Mouse (Mus musculus): Measurements from ENCODE around the gene Nmt2.

Gene Nmt2

DNA sequence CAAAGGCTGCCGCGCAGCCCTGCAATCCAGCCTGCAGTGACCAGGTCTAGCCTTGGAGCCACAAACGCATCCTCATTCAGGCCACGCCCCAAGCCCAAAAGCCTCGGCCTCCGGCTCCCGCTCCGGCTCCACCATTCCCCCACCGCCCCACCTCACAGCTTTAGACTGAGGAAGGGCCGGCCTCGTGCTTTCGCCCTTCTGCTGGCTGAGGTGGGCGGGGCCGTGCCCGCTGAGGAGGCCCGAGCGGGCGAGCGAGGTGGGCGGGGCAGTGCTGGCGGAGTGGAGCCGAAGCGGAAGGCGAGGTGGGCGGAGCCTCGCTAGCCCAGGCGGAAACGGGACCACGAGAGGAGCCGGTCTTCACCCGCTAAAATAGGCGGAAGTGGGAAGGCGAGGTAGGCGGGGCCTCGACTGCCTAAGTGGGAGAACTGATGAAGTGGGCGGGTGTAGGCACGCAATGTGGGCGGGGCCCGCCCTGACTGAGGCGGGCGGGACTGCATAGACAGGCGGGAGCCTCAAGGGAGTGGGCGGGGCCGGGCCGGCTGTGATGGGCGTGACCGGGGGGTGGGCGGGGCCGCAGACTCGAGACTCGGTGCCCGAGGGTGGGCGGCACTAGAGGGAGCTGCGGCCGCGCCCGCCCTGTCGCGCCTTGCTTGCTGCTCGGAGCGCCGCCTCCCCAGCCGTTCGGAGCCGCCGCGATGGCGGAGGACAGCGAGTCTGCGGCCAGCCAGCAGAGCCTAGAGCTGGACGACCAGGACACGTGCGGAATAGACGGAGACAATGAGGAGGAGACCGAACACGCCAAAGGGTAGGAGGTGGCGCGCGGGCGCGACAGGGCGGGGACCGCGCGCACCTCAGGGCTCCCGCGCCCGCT, at the start of gene Nmt2:
Gene Nmt2, plus strand, starts transcription at position 611 of the 871 bp plus-strand sequence.
- peak; percentile 100 for DNase-seq (ENCODE audit: low spot score)

DNA sequence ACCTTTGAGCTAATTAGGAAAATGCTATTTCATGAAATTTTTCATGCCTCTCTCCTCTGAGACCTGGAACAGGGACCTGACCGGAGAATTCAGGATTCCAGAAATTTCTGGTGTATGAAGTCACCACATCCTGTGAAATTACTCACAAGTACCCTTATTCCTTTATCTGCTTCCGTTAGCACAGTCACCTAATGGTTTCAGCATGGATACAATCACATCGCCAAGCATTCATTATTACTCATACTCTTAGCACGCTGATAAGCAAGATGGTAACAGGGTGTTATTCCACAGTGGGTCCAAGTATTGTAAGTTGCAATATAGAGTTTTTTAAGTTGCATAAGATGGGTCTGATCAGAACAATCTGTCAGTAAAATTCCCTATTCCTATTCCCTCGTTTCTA, 44.8 kb upstream of the Nmt2 start:
- no peak for DNase-seq (ENCODE audit: low spot score)

DNA sequence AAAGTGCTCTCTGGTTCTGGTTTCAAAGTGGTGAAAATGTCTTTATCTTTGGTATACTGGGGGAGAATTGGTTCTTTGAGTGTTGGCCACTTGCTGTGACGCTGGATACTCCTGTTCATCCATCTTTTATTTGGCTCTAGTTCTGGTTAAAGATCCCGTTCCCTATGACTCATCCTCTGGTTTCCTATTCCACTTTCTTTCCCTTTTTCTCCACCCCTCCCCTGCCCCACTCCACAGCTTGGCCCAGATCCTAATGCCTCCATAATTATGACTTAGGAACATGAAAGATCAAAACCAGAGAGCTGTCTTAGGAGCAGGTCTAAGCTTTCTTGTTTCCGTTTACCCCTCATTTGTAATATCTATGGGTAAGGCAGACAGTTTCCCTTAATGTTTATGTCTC, 39.8 kb upstream of the Nmt2 start:
- DNase-seq (ENCODE audit: low spot score) = no peak

DNA sequence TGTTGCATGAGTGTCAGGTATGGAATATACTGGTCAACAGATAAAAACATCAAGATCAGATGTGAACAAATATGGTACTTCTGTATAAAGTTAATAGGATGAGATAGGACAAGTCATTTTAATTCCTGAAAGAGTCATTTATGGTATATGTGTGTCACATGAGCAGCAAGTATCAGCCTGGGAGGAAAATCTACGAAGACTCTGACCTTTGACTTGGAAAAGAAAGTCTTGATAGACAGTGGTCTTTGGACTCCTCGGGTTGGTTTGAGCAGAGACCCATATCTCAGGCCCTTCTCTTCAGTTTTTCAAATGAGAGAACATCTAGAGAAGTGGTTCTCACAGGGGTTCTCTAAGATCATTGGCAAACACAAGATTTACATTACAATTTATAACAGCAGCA, 32.7 kb upstream of the Nmt2 start:
- no peak for DNase-seq (ENCODE audit: low spot score)

DNA sequence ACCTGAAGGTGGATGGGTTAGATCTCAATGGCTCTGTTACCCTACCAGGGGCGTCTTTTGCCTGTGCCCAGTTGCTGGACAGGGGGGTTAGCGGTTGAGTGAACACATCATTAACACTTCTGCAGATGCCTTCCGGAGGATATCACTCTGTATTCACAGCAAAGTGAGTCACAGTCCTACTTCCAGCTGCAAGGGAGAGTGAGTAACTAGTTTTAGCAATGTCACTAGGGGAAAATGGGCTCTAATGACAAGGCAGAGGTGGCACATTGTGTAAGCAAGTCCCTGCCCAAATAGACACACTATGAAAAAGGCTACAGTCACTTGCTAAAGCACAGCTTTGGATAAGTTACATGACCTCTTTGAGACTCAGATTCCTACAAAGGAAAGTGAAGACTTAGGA, 17.5 kb upstream of the Nmt2 start:
- no peak for DNase-seq (ENCODE audit: low spot score)

DNA sequence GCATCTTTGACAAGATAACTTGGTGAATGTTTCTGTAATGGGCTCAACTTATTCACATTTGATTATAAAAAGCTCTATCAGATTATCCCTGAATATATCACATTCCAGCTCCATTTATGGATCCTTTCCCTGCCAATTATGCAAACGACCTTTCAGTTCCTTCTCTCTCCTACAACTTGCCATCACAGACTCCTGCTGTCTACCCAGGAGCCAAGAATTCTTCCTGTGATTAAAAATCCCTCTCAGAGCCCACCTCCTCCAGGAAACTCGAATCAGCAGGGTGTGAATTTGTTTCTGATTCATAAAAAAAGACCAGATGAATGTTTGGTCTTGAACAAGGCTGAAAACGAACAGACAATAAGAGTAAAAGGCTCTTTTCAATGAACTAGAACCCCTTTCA, 16.1 kb upstream of the Nmt2 start:
- no peak for DNase-seq (ENCODE audit: low spot score)

DNA sequence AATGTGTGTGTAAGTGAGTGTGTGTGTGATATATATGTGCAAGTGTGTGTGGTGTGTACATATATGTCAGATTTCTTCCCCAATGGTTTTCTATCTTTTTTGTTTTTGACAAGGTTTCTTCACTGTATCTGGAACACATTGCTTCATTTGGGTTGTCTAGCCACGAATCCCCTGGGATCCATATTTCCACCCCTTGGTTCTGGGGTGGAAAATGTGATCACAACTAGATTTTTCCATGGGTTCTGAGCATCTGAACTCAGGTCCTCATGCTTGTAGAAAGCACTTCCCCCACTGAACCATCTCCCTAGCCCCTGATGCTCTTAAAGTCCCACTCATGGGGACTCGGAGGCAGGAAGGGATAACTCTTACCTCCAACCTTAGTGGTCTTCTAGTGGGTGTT, 10.7 kb upstream of the Nmt2 start:
- no peak for DNase-seq (ENCODE audit: low spot score)

DNA sequence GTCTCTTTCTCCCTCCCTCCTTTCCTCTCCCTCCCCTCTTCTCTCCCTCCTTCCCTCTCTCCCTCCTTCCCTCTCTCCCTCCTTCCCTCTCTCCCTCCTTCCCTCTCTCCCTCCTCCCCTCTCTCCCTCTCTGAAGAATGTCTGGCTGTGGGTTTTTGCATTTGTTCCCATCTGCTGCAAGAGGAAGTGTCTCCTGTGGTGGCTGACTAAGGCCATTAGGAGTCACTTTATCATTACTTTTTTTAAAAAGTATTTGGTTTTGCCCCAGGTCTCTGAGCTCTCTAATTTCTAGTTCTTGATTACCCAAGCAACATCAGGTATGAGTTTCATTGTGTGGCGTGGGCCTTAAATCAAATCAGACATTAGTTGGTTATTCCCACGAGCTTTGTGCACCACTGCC, 7.9 kb upstream of the Nmt2 start:
- DNase-seq (ENCODE audit: low spot score) = no peak

DNA sequence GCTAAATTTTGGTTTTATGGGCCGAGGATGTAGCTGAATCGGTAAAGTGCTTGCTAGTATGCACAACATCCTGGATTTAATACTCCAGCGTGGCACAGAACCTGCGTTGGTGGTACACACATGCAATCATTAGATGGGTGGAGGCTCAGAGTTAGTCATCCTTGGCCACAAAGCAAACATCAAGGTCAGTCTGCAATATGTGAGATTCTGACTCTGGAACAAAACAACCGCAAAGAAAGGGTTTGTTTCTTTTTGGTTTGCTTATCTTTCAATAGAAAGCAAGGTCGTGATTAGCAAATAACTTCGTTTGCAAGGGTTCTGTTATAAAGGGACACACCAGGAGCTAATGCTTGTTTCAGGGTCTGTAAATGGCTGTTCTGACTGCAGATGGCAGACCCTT, 6.5 kb upstream of the Nmt2 start:
- no peak for DNase-seq (ENCODE audit: low spot score)

DNA sequence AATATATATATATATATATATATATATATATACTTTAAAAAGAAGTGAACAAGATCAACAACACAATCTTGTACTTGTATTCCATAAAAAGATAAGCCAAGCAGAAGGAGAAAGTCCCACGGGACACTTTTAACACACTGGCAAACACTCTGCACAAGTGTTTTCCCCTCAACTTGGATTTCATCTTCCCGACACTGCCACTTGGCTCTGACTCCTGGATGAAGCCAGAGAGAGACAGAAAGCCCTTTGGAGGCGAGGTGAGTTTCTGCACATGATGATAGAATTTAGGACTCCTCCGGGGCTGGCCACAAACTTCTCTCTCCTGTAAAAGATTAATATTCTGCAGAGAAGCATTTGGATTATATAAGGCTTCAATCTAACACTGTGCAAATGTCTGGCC, 2.7 kb upstream of the Nmt2 start:
- no peak for DNase-seq (ENCODE audit: low spot score)

DNA sequence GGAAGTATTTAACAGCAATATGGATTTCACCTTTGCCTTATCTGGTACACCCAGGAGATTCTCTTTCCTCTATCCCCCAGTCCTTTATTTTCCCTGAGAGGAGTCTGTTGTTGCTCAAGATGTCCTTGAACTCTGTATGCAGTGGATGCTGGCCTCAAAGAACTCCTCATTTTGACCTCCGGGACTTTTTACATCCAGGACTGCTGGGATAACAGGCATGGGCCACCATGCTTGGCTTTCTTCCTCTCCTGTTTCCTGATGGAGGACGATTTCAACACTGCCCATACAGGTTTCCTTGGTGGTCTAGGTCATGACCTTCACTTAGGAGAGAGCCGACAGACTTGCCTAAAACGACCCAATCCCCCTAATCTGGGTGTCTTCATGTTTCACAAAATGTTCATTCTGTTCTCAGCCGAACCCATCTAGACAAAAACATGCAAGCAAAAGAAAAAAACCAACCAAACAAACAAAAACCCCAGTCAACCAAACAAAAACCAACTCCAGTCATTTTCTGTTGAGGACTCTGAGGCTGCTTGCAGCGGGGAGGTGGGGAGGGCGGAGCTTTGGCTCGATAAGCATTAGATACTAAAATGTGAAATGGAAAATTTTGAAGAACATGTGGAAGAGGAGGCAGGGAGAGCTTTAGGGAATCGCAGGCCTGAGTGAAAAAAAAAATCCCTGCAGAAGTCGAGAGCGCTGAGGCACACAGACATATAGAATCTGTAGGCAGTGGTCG, 978 bp upstream of the Nmt2 start:
- peak; percentile 15 for DNase-seq (ENCODE audit: low spot score)

DNA sequence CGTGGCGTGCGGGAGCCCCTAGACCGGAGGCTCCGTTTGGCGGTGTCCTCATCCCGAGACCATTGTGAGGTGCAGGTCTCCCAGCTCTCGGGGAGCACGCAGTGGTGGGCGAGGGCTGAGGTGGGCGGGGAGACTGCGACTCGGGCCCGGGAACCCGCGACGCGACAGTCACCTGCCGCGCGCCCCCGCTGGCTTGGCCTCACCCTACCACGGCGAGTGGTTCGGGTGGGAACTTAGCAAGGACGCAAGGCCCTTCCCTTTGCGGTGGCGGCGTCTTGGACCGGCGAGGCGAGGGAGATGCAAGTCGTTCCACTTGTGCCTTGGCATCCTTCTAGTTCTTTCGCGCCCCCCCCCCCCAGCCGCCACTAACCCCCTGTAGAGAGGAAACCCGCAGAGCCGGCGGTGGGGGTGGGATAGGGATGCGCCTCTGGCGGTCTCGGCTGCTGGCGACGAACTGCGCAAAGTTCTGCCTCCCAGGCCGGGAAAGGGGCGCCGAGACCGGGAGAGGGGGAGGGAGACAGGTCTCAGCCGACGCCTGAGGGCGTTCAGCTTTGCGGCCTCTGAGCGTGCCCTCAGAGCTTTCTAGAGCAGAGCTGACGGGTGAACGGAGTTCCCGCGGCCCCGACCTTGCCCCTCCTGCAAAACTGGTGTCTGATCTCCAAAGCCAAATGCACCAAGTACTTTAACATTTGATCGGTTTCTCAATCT, 615 bp downstream of the Nmt2 start:
- DNase-seq (ENCODE audit: low spot score) = peak; percentile 72

DNA sequence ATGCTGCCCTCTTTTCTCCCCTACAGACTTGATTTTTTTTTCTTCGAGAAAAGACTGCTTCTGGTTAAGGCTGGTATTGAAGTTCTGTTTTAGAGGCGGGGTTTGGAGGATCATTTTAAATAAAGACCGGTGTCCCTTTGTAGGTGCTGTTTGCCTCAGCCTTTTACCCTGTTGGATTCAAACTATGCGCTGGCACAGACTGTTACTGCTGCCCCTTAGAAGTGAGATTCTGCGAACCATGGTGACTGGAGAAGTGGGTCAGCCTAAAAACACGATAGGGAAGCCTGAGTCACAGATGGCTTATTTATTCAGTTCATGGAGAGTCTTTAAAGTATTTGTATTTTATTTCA, 1.1 kb downstream of the Nmt2 start:
- peak; percentile 11 for DNase-seq (ENCODE audit: low spot score)

DNA sequence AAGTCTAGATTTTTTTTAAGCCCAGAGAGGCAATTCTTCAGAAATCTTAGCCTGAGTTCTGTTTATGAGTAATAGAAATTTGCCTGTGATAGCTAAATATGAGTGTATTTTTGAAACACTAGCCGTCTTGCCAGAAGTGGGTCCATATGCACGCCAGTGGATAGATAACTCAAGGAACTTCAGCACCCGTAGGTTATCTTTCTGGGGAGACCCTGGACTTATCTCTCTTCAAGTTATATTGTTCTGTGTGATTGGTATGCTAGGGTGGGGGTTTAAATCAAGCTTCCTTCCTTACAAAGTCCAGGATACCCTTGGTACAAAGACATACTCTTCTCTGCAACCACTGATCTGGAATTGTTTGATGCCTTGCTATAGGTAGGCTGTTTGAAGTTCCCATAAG, 1.7 kb downstream of the Nmt2 start:
- no peak for DNase-seq (ENCODE audit: low spot score)

DNA sequence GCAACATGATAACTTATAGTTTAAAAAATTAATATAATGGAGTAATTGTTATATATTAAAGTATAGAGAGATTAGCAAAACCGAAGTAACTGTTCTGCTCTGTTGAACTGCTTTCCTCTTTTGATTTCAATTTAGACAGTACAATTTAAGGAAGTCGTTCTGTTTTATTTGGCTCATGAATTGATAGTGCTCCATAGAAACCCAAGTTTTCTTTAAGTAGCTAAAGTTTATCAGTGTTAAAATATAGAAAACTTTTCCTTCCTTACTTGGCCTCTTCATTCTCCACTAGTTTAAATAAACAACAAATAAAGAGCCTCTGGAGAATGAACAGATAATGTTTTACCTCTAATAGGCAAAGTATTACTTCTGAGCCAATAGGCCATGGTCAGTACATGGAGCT, 2.2 kb downstream of the Nmt2 start:
- no peak for DNase-seq (ENCODE audit: low spot score)

DNA sequence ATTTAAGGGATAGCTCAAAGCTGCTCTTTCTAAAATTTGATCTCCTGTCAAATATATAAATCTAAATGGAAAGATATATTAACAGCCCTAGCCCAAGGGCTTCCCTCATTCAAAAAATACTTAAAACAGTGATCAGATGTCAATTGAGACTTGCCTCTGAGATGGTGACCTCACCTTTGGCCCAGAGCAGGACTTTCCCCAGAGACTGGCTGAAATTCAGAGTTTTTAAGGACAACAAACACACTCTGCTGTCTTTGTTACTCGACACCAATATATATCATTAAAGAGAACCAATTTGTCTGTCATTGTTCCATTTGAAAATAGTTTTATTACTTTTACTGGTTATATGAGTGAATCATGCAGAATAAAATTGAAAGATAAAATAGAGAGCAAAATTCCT, 5.6 kb downstream of the Nmt2 start:
- no peak for DNase-seq (ENCODE audit: low spot score)

DNA sequence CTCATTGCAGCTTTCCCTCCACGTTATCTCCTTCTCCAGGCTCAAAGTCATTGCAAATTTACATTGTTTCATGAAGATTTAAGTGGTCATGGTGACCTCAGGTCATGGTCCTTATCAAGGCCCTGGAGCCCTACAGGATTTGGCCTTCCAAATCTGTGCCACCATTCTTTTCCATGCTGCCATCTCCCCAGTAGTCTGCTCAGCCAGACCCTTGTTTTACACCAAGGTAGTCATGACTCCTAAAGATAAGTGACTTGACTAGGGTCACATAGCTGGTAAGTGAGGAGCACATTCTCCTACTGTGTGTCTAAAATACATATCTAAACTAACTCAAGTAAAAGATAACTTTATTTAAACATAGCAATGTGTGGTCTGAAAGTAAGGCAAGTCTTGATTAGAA, 8.2 kb downstream of the Nmt2 start:
- no peak for DNase-seq (ENCODE audit: low spot score)

DNA sequence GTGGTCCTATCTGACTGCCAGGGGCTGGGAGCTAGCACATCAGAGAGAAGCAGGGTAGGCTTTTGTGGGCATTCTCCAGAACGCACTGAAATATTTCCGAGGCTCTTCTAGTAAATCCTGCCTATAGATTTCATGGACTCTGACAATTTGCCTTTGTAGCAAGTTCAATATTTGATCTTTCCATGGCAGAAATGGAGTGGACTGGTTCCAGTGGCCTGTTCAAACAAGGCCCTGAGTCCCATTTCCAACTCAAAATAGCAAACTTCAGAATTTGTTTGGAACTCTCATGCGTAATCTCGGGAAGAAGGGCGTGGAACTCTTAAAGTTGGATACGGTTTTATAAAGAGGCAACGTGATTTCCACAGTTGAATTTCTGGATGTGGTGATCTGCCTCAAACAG, 11.8 kb downstream of the Nmt2 start:
- no peak for DNase-seq (ENCODE audit: low spot score)

DNA sequence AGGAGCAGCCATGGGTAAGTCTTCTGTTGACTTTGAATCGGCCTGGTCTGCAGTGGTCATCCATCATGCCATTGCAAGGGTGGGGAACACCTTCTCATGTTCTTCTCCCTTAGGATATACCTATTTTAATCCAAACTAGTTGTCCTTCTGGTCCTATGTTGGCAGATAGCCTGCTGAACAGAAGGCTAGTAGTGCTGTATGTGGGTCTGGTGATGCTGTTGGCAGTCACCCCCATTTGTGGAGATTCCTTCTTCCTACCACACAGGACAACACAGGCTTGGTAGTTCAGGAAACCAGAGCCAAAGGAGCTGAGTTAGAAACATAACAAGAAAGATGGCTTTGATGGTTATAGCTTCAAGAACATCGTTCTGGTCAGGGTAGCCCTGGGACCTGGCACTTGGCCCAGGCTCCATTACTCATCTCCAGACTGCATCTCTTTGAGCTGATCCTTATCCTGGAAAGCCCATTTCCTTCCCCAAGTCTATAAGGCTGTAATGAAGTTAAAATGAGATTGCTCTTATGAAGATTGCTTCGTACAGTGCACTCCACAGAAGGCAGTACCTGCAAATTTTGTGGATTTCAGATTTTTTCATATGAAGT, 21.5 kb downstream of the Nmt2 start:
- no peak for DNase-seq (ENCODE audit: low spot score)

DNA sequence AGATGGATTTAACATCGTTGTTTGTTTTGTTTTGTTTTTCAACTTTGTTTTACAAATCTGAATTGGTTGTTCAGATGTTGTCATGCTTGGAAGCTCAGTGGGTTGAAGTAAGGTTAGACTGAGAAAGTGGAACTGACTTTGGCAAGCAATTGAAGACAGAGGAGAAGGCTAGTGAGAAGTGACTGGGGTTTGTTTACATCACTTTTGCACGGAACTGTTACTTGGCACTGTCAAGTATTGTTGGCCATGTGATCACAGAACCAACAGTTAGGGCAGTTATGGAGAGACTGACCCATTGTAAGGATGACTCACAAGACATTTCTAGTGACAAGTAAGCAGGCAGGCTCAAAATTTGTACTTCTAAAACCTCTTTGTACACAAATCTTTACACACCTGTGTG, 39.1 kb downstream of the Nmt2 start:
- no peak for DNase-seq (ENCODE audit: low spot score)

DNA sequence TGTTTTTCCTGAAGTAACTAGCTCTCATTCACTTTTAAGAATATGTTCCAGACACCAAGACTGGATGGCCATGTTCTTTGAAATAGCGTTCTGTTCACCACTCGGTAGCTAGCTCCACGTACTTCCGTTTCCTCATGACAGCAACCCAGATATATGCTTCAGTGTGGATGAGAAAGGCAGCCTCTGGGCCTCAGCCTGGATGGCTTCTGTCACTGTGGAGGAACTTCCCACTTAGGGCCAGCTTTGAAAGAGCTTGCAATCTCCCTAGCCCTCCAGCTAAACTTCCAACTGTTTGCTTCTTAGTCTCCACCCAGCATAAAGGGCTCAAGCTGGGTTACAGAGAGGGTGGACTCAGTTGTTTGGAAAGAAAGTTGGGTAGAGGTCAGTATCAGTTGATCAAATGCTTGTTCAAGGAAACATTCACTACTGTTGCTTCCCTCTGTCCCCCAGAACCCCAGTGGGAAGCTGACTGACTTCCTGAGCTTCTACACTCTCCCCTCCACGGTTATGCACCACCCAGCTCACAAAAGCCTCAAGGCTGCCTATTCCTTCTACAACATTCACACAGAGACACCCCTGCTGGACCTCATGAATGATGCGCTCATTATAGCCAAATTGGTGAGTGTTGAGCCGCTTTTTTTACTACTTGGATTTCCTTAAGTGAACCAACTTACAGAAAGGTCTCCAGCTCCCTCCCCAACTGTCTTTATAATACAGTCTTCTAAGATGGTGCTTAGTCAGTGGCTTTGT, 40.5 kb downstream of the Nmt2 start:
- DNase-seq (ENCODE audit: low spot score) = no peak

DNA sequence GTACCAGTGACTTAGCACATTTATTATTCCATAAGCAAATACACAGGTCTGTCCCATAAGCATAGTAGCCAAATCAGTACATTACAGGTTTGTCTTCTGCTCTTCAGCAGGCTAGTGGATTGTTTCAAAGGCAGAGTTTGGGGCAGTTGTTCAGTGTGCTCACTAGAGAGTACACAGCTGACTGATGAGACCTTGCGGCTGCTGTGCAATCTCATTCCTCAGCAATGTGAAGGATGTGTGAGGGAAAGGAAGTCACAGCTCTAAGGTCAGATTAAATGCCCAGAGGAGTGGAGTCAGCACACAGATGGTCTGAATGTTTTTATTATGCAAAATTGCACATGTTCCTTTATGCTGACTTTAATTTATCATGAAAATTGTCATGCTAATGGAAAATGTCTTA, 42.5 kb downstream of the Nmt2 start:
- no peak for DNase-seq (ENCODE audit: low spot score)
